Mouse (Mus musculus) urinary bladder, postnatal 4 days (tissue): ENCODE data around the gene Papola.
A peak's percentile ranks its signal among the peaks of the same experiment; 100 is the strongest.

Experiments used
- DNase-seq, 2 experiments: peaks; one replicate each; pipeline ENCODE4 v3.0.0; 2021 to 2022; ENCODE audit warnings: low spot score in 2 of 2

Gene Papola

GRCm38 (mm10) chr12:105784196-105784999, at the start of gene Papola:
Gene Papola, plus strand, starts transcription at chr12:105784694.
- DNase-seq: peak; percentile 83 to 85

- DNase-seq: no peak
These were observed 49.1 kb upstream of the Papola start for GRCm38 (mm10) chr12:105735226-105735888.

- DNase-seq: no peak
These were observed 48.6 kb upstream of the Papola start for GRCm38 (mm10) chr12:105735889-105736251.

- DNase-seq: no peak
These were observed 46.0 kb upstream of the Papola start for GRCm38 (mm10) chr12:105738316-105739096.

DNA sequence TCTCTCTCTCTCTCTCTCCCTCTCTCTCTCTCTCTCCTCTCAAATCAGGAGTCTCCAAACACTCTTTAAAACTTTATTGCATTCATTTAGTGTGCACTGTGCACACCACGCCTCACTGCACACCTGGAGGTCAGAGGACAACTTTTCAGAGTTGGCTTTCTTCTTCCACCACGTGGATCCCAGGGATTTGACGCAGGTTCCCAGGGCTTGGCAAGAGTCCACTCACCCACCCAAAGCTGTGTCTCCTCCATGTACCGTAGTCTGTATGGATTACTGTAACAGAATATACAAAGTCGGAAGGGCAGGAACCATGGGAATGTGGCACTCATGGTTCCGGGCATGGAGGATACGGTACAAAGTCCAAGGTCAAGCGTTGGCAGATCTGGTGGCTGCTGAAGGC, 44.8 kb upstream of the Papola start:
- no peak for DNase-seq

- no peak for DNase-seq
These were observed 36.4 kb upstream of the Papola start for GRCm38 (mm10) chr12:105748114-105748513.

DNA sequence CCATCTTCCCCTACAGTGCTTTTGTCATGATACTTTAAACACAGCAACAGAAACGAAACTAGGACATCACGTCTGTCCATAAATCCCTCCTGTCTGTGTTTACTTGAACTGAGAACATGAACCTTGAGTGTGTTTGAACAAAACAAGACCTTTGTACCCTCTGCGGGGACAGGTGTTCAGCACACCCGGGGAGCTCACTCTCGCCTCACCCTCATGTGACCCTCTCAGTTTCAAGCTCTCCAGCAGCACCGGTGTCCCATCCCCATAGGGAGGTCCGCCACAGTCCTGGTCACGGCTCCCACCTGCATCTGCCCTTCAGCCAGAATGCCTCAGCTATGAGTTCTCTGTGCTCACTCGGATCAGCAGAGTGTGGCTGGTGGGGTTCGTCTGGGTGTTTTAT, 30.7 kb upstream of the Papola start:
- DNase-seq: no peak

DNA sequence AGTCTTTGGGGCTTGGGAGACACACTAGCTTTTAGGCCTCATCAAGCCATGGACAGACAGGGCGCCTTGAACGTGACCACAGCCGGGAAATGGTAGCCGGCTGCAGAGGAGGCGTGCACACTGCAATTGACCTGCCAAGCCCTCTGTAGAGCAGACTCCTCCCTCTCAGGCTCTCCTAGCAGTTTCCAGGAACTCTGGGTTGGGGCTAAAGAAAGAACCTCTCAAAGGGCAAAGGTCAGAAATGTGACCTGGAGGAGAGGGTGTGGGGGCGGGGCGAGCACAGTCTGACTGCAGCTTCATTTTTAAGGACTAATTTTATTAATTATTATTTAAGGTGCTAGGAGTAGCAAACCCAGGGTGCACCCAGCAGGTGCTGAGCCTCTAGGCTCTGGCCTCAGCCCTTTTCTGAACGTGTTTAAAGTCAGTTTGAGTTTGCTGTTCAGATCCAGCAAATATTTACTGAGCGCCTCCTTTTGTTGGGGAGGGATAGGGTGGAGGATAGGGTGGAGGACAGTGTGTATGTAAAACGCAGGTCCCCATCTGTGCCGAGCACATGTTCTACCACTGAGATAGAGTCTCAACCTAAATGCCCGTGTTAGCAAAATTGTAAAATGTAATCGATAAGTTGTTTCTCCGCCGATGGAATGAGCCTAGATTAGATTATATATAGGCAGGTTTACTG, 26.5 kb upstream of the Papola start:
- DNase-seq: no peak

- DNase-seq: no peak
These were observed 25.6 kb upstream of the Papola start for GRCm38 (mm10) chr12:105758911-105759310.

DNA sequence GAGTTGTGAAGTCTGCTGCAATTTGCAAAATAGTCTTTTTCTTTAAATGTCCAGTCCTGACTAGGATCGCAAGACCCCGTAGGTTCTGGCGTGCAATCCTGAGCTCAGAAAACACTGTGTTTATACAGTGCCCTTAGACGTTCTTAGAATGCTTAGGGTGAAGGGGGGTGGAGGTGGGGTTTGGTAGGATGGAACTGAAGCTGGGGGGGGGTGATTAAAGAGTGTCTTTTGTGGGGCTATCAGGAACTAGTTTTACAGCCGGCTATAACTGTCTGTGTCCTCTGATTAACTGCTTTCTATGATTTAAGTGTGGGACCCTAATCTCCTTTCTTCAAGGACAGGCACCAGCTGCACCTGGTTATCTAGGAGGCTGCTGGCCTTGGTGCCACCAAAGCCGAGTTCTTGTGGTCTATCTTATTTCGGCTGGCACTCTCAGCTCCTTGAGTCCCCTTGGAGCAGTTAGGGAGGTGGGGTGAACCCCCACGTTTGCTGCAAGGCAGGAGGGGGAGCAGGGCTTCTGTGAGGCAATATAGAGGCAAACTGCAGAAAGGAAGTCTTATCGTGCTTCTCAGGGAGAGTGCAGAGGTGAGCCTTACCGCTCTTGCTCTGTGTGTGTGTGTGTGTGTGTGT, 24.5 kb upstream of the Papola start:
- DNase-seq: peak in 1 of 2 experiments; percentile 31

GRCm38 (mm10) chr12:105761171-105761570, 23.3 kb upstream of the Papola start:
- DNase-seq: no peak

DNA sequence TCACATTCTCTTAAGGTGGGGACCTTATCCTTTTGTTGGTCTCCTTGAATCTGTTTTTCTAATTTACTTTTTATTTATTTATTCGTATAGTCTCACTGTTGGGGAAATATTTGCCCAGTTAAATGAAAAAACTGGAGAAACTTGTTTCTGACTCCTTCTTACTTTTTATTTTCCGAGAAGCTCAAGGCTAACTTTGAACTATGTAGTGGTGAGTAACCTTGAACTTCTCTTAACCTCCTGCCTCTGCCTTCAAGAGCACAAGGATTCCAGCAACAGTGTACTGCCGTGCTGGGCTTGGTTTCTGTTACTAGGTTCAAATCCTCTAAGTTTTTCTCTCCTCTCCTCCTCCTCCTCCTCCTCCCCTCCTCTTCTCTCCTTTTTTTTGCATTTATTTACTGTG, 22.9 kb upstream of the Papola start:
- DNase-seq: no peak

- DNase-seq: no peak
These were observed 14.8 kb upstream of the Papola start for GRCm38 (mm10) chr12:105769700-105770099.

DNA sequence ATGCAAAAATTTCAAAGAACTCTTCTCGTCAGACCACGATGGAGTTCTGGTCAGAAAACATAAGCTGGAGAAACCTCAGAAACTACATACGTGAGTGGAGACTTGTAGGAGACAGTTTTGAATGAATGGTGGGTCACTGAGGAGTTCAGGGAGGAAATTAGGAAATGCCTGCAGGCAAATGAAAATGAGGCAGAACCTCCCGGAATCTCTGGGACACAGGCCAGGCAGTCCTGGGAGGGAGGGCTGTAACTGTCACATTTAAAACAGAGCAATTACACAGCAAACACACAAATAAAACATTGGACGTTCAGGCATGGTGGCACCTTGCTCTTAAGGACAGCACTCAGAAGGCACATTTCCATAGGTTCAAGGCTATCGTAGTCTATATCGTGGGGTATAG, 9.6 kb upstream of the Papola start:
- no peak for DNase-seq

DNA sequence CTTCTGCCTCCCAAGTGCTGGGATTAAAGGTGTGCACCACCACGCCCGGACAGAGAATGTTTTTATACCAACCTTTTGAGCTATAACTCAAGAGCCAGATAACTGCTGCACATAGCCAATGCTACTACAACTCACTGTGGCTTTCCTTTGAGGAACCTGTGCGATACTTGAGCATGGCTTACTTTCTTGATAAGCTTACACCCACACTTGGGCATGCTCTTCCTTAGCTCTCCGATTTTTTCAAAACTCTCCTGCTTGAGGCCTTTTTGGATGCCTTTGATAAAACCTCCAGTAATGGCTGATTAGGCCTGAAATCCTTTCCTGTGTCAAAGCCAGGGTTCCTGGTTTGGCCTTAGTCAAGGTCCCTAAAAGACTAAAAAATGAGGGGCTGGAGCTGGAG, 6.8 kb upstream of the Papola start:
- DNase-seq: no peak

DNA sequence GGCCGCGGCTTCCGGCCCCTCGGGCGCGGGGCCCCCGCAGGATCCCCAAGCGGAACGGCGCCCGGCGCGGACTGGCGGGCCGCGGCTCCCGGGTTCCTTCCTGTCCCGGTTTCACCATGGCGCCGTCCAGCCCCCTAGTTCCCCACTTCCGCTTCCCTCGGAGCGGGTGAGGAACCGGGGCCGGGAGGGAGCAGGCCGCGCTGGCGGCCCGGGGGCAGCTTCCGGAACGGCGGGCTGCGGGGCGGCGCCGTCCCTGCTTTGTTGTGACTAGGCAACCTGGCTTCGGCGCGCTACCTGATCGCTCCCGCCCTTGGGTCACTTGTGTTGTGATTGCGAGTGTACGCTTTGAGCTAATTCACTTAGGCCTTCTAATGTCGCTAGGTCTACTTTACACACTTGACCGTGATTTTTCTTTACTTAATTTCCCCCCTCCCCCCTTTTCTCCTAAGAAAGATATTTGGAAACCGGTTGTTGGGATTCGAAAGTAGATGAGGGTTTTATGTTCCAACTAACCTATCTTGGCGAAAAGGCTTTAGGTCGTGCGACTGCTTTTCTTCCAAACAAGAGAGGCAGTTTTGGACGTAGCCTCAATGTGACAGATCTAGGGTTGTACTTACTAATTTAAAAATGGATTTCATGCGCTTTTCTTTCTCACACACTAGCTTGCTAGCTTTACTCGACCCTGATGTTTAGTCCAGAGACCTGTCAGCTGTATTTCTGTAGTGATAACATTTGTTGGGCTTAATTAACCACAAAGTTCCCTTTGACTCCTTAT, 693 bp downstream of the Papola start:
- peak; percentile 65 to 76 for DNase-seq

DNA sequence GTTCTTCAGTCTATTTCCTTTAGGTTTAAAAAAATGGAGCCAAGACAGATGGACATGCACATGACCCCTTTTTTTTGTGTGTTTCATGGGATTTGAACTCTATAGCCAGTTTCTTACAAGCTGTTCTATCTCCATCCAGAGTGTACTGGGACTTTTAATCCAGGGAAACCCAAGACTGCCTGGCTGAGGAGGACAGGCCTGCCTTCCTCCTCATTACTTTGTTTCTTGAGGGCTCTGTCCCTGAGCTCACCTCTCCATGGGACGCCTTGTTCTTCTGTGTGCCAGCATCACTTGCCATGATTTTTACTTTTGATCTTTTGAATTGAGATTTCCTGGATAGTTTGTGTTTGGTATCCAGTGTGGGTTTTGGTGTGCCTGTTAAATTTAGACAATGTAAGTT, 1.6 kb downstream of the Papola start:
- no peak for DNase-seq

DNA sequence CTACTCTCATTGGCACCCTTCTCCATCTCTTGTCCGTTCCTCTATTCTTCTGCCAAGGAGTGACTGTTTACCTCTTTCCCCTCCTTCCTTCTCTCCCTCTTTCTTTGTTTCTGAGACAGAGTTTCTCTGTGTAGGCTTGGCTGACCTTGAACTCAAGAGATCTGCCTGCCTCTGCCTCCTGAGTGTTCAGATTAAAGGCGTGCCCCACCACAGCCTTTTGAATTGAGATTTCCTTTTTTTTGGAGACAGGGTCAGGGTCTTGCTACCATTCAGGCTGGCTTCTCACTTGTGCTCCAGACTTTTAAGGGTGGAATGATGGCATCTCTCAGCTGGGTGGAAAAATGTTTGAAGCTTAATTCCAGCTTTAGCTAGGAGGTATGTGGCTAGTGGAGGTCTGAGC, 3.1 kb downstream of the Papola start:
- no peak for DNase-seq

DNA sequence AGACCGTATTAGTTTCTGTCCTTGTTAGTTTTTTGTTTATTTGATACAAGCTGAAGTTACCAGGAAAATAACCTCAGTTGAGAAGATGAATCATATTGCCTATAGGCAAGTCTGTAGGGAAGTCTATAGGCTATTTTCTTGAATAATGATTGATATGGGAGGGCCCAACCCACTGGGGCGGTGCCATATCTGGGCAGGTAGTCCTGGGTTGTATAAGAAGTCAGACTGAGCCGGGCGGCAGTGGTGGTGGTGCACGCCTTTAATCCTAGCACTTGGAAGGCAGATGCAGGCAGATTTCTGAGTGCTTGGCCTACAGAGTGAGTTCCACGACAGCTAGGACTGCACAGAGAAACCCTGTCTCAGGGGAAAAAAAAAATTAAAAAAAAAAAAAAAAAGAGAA, 5.4 kb downstream of the Papola start:
- no peak for DNase-seq

DNA sequence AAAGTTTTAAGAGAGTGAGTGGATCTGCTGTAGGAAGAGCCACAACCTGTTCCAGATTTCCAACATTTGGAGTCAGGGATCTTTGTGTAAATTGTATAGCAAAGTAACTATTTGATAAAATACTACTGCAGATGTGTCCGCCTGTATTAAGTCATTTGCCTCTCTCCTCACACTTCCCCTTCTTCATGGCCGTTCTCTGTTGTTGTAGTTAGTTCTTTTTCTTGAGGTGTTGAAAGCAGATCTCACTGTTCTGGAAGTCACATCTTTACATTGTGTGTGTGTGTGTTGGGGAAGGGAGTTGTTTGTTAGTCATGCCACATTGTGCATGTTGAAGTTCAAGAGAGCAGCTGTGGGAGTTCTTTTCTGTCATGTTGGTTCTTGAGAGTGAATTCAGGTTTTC, 10.4 kb downstream of the Papola start:
- DNase-seq: no peak

DNA sequence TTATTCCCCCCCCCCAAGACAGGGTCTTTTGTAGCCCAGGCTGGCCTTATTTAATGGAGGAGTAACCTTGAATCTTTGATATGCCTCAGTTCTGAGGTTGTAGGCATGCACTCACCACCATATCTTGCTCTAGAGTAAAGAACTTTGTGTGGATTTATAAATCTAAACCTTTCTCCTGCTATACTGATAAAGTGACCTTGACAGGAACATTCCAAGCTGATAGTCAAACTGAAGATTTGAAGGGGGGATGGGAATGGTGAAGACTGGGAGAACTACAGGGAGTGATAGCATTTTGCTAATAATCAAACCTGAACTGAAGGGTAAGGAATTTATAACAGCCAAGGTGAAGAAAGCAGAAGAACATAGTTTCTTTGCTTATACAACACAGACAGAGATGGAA, 13.5 kb downstream of the Papola start:
- DNase-seq: no peak
